Mouse (Mus musculus) ES-Bruce4 (cell line): ENCODE measurements around the gene Cemip. TPM values are rescaled to one million over a fixed set of nuclear protein-coding genes. Genes with fewer than 3 reads are reported as not detected.

Experiments used
- H3K27ac ChIP-seq: 2 replicates; pipeline ENCODE4 v1.5.1; 2012; ENCODE audit warnings: low read length, inconsistent platforms; ENCODE audit not compliant: insufficient read depth
- H3K27me3 ChIP-seq: 2 replicates; pipeline ENCODE4 v1.6.1; 2012; ENCODE audit warnings: mild to moderate bottlenecking, low read length, inconsistent platforms; ENCODE audit not compliant: control insufficient read depth, poor library complexity, insufficient read depth, severe bottlenecking
- H3K36me3 ChIP-seq: 2 replicates; pipeline ENCODE4 v1.6.1; 2012; ENCODE audit warnings: inconsistent platforms, mild to moderate bottlenecking, low read length, moderate library complexity; ENCODE audit not compliant: control insufficient read depth, poor library complexity, insufficient read depth, severe bottlenecking
- H3K4me1 ChIP-seq: one replicate; pipeline ENCODE4 v1.8.1; 2011; ENCODE audit warnings: low read length; ENCODE audit not compliant: control insufficient read depth, insufficient read depth
- H3K4me3 ChIP-seq: 2 replicates; pipeline ENCODE4 v1.5.1; 2011; ENCODE audit warnings: low read depth, mild to moderate bottlenecking, low read length
- H3K9ac ChIP-seq: 2 replicates; pipeline ENCODE4 v1.6.1; 2012; ENCODE audit warnings: low read depth, mild to moderate bottlenecking, inconsistent platforms; ENCODE audit not compliant: poor library complexity, severe bottlenecking
- H3K9me3 ChIP-seq: replicated peaks from 2 replicates; pipeline ENCODE4 v1.6.1; 2012; ENCODE audit warnings: mild to moderate bottlenecking, low read length, inconsistent platforms; ENCODE audit not compliant: control insufficient read depth, poor library complexity, insufficient read depth, severe bottlenecking
- CTCF ChIP-seq: IDR thresholded peaks from one replicate; pipeline ENCODE4 v1.8.1; 2011; ENCODE audit warnings: low read depth, low read length
- EP300 ChIP-seq: IDR thresholded peaks from 2 replicates; pipeline ENCODE4 v1.6.1; 2011; ENCODE audit warnings: low read depth, low read length; ENCODE audit not compliant: insufficient read depth
- POLR2A ChIP-seq: IDR thresholded peaks from one replicate; pipeline ENCODE4 v1.8.1; 2011; ENCODE audit warnings: low read length; ENCODE audit not compliant: insufficient read depth
- polyA plus RNA-seq: library from polyadenylated mRNA; stranded (reverse); fragments of >200 nt; gene quantifications from 2 replicates; pipeline ENCODE4 v1.2.4, GENCODE M21; 2011; ENCODE audit warnings: low read depth; ENCODE audit not compliant: missing spikeins, insufficient read depth, insufficient read length

Gene Cemip
- polyA plus RNA-seq, 1 experiment: 0.72 TPM

- no peaks in the 10 kb centered on the region for H3K27me3 ChIP-seq
- H3K36me3 ChIP-seq: no peaks in the 10 kb centered on the region
- H3K9ac ChIP-seq: no peak overlapping the region
- H3K4me1 ChIP-seq: no peaks in the 10 kb centered on the region
- no peak overlapping the region for H3K4me3 ChIP-seq
- TF ChIP-seq POLR2A (no peak), EP300 (no peak), CTCF (no peak)
- no peaks in the 10 kb centered on the region for H3K9me3 ChIP-seq
- H3K27ac ChIP-seq: no peak overlapping the region
These were observed 16.3 kb upstream of the Cemip start for GRCm38 (mm10) chr7:84102589-84102988.

GRCm38 (mm10) chr7:84100672-84101071 lies 14.4 kb upstream of the Cemip start:
- Histone ChIP-seq H3K27me3 (no peaks in the 10 kb centered on the region), H3K4me1 (no peaks in the 10 kb centered on the region), H3K36me3 (no peaks in the 10 kb centered on the region), H3K9me3 (no peaks in the 10 kb centered on the region), H3K9ac (no peak overlapping the region), H3K27ac (no peak overlapping the region), H3K4me3 (no peak overlapping the region)
- no peak for TF ChIP-seq CTCF
- TF ChIP-seq EP300: no peak
- TF ChIP-seq POLR2A: no peak

- Histone ChIP-seq H3K9ac (no peak overlapping the region), H3K4me3 (no peak overlapping the region), H3K27me3 (no peaks in the 10 kb centered on the region), H3K27ac (no peak overlapping the region), H3K36me3 (no peaks in the 10 kb centered on the region), H3K9me3 (no peaks in the 10 kb centered on the region), H3K4me1 (no peaks in the 10 kb centered on the region)
- TF ChIP-seq EP300 (0 out of 2 replicates have a peak, but pooled peaks have one; percentile 49), CTCF (no peak)
These were observed 11.8 kb upstream of the Cemip start for GRCm38 (mm10) chr7:84098098-84098497.

- Histone ChIP-seq H3K27ac (no peak overlapping the region), H3K36me3 (no peaks in the 10 kb centered on the region), H3K4me1 (no peaks in the 10 kb centered on the region), H3K4me3 (no peak overlapping the region), H3K27me3 (no peaks in the 10 kb centered on the region), H3K9ac (no peak overlapping the region), H3K9me3 (no peaks in the 10 kb centered on the region)
- TF ChIP-seq POLR2A (no peak), EP300 (no peak), CTCF (no peak)
These were observed 10.2 kb upstream of the Cemip start for GRCm38 (mm10) chr7:84096501-84096900.

- Histone ChIP-seq H3K9me3 (no peaks in the 10 kb centered on the region), H3K27ac (no peak overlapping the region), H3K36me3 (no peaks in the 10 kb centered on the region), H3K4me3 (no peak overlapping the region), H3K27me3 (peaks cover 2% of the 10 kb centered on the region; the same call in 1 of the 2 replicates), H3K4me1 (no peaks in the 10 kb centered on the region), H3K9ac (no peak overlapping the region)
- TF ChIP-seq POLR2A: no peak
- no peak for TF ChIP-seq EP300
- no peak for TF ChIP-seq CTCF
These were observed 4.5 kb upstream of the Cemip start for GRCm38 (mm10) chr7:84090793-84091192.

- no peak overlapping the region for H3K9ac ChIP-seq
- H3K27ac ChIP-seq: no peak overlapping the region
- TF ChIP-seq EP300: no peak
- peak; percentile 7 for TF ChIP-seq CTCF
- TF ChIP-seq POLR2A: no peak
- no peaks in the 10 kb centered on the region for H3K9me3 ChIP-seq
- no peaks in the 10 kb centered on the region for H3K4me1 ChIP-seq
- no peaks in the 10 kb centered on the region for H3K36me3 ChIP-seq
- no peak overlapping the region for H3K4me3 ChIP-seq
- H3K27me3 ChIP-seq: peaks cover 2% of the 10 kb centered on the region; the same call in 1 of the 2 replicates
These were observed 3.5 kb upstream of the Cemip start for GRCm38 (mm10) chr7:84089777-84090176.
